Mouse (Mus musculus) liver, postnatal 0 days (tissue): ENCODE data around the gene Cit. TPM values are rescaled to one million over a fixed set of nuclear protein-coding genes. Genes with fewer than 3 reads are reported as not detected.

Experiments used
- ATAC-seq: fragments of 200-750 bp; cut with Nextera tagmentation; 2 replicates; pipeline ENCODE4 v1.8.0; 2017; ENCODE audit warnings: mild to moderate bottlenecking, moderate library complexity
- DNase-seq: peaks from one replicate; pipeline ENCODE4 v3.0.0-alpha.2; 2016
- H3K27ac ChIP-seq: fragments of 300-500 bp; sonication (generic); 2 replicates; pipeline ENCODE4 v1.5.1; 2014; ENCODE audit warnings: antibody characterized with exemption, moderate library complexity, mild to moderate bottlenecking, low read depth
- H3K27me3 ChIP-seq: fragments of 300-500 bp; sonication (generic); 2 replicates; pipeline ENCODE4 v1.6.1; 2014; ENCODE audit warnings: low read length, control low read depth, mixed read lengths; ENCODE audit not compliant: insufficient read depth
- H3K36me3 ChIP-seq: fragments of 300-500 bp; sonication (generic); replicated peaks from 2 replicates; pipeline ENCODE4 v1.6.1; 2014; ENCODE audit warnings: mild to moderate bottlenecking, control low read depth, low read length, moderate library complexity, mixed read lengths; ENCODE audit not compliant: insufficient read depth
- H3K4me1 ChIP-seq: fragments of 300-500 bp; sonication (generic); 2 replicates; pipeline ENCODE4 v1.6.1; 2014; ENCODE audit warnings: antibody characterized with exemption, mild to moderate bottlenecking, control low read depth; ENCODE audit not compliant: insufficient read depth
- H3K4me2 ChIP-seq: fragments of 300-500 bp; sonication (generic); 2 replicates; pipeline ENCODE4 v1.6.1; 2014; ENCODE audit warnings: low read depth, mild to moderate bottlenecking, low read length, moderate library complexity, mixed read lengths
- H3K4me3 ChIP-seq: fragments of 300-500 bp; sonication (generic); 2 replicates; pipeline ENCODE4 v1.5.1; 2014; ENCODE audit warnings: low read depth, low read length
- H3K9ac ChIP-seq: fragments of 300-500 bp; sonication (generic); replicated peaks from 2 replicates; pipeline ENCODE4 v1.6.1; 2014; ENCODE audit warnings: mild to moderate bottlenecking, moderate library complexity
- H3K9me3 ChIP-seq: fragments of 300-500 bp; sonication (generic); 2 replicates; pipeline ENCODE4 v1.6.1; 2016; ENCODE audit warnings: mild to moderate bottlenecking, control low read depth, low read length, mixed read lengths
- CTCF ChIP-seq: sonication (generic); IDR thresholded peaks from 2 replicates; pipeline ENCODE4 v1.5.1; 2016; ENCODE audit warnings: antibody characterized with exemption, low read depth
- EP300 ChIP-seq: IDR thresholded peaks from 2 replicates; pipeline ENCODE4 v1.6.1; 2016; ENCODE audit warnings: antibody characterized with exemption, low read depth, mild to moderate bottlenecking
- WGBS: fragments of 180-500 bp; shearing (Covaris S2); extraction: QIAGEN DNeasy Blood & Tissue Kit; methylation state at CpG from one replicate; pipeline ENCODE4 v1.1.7; 2014; ENCODE audit not compliant: insufficient replicate concordance; 5-methylcytosine and 5-hydroxymethylcytosine counted together
- polyA plus RNA-seq: library from polyadenylated mRNA; unstranded; fragments of >200 nt; fragmentation: Nextera tagmentation; extraction: Ambion mirVana; gene quantifications from 2 replicates; pipeline ENCODE4 v1.2.1, GENCODE M21; 2015

Gene Cit
- polyA plus RNA-seq, 1 experiment from 2014 or later = 11.5 TPM

DNA sequence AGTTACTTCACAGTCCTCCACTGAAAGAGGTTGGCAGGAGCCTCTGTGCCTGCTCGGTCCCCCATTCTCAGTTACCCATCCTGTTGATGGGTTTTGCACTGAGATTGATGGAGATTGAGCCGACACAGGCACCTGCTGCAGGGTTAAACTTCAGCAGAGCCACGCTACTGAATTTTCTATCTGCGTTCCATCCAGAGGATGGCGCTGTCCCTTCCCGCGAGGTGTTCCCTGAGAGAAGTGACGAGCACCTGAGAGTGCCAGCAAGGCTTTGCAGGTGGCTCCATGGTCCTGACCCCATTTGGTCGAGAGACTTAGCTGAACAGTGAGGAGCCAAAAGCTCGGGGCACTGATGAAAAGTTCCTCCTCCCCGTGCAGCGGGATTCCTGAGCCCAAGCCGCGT lies 111.0 kb downstream of the Cit start:
- no peak overlapping the region for H3K9ac ChIP-seq
- no peak for DNase-seq
- peaks cover 75% of the 10 kb centered on the region for H3K36me3 ChIP-seq
- TF ChIP-seq EP300 (no peak), CTCF (no peak)
- H3K27ac ChIP-seq = no peak overlapping the region
- no peak overlapping the region for H3K4me3 ChIP-seq
- peaks cover 3% of the 10 kb centered on the region; the same call in 1 of the 2 replicates for H3K4me1 ChIP-seq
- H3K27me3 ChIP-seq = no peaks in the 10 kb centered on the region
- WGBS = 96% methylated on average over 14 of the region's 14 CpGs
- ATAC-seq = no peak
- H3K4me2 ChIP-seq = no peak overlapping the region
- peaks cover 16% of the 10 kb centered on the region for H3K9me3 ChIP-seq

DNA sequence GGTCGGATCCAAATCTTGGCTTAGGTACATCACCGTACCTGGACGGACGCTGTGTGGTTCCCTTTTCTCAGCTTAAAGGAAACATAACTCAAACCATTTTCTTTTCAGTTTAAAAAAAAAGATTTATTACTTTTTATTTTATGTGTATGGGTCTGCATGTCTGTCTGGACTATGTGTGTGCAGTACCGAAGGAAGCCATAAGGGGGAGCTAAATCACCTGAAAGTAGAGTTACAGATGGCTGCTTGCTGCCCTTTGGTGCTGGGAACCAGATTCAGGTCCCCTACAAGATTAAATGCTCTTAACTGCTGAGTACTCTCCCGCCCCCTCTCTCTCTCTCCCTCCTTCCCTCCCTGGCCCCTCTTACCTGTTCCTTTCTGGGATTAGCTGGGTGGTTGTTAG lies 112.1 kb downstream of the Cit start:
- no peak overlapping the region for H3K4me3 ChIP-seq
- peaks cover 3% of the 10 kb centered on the region; the same call in 1 of the 2 replicates for H3K4me1 ChIP-seq
- H3K9me3 ChIP-seq = peaks cover 16% of the 10 kb centered on the region
- no peak overlapping the region for H3K27ac ChIP-seq
- DNase-seq = no peak
- no peak overlapping the region for H3K9ac ChIP-seq
- peaks cover 64% of the 10 kb centered on the region for H3K36me3 ChIP-seq
- no peak overlapping the region for H3K4me2 ChIP-seq
- no peak for ATAC-seq
- 94% methylated on average over 6 of the region's 6 CpGs for WGBS
- TF ChIP-seq CTCF = peak; percentile 45
- no peak for TF ChIP-seq EP300
- no peaks in the 10 kb centered on the region for H3K27me3 ChIP-seq

DNA sequence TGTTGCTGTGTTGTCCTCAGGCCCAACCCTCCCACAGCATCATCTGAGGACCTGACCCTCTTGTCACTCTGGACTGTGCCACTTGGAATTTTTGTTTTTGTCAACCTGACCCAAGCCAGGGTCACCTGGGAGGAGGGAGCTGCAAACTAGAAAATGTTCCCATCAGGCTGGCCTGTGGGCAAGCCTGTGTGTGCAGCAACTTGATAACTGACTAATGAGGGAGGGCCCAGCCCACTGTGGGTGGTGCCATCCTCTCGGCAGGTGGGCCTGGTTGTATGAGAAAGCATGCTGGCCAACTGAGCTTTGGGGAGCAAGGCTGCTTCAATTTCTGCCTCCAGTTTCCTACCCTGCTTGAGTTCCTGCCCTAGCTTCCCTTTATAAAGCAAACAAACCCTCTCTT lies 113.3 kb downstream of the Cit start:
- 0 out of 2 replicates have a peak overlapping the region, but pooled peaks have one; percentile 13 for H3K4me2 ChIP-seq
- peak; percentile 89 for ATAC-seq
- H3K36me3 ChIP-seq = peaks cover 57% of the 10 kb centered on the region

DNA sequence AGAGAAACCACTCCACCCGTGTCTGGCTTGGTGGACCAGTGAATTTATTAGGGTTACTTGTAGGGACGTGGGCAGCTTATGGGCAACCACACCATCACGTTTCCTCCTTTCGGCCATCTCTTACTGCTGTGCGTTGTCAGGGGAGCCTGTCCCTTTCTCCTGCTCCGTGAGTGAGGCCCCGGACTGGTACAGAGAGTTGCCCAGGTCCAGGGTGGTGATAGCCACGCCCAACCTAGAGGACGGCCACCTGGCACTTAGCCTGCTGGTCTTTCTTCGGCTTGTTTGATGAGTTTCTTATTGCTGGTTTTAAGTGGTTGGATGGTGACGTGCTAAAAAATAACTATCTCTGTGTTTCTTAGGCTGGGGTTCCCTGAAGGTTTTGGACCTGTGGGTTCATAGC lies 113.7 kb downstream of the Cit start:
- 87% methylated on average over 11 of the region's 11 CpGs for WGBS
- no peak overlapping the region; the same call in 1 of the 2 replicates for H3K27ac ChIP-seq
- H3K4me2 ChIP-seq = 0 out of 2 replicates have a peak overlapping the region, but pooled peaks have one; percentile 13
- no peak overlapping the region for H3K4me3 ChIP-seq
- H3K36me3 ChIP-seq = peaks cover 53% of the 10 kb centered on the region
- no peak for TF ChIP-seq EP300
- TF ChIP-seq CTCF = no peak
- DNase-seq (no peak), ATAC-seq (peak; percentile 53; the same call in 1 of the 2 replicates)
- peaks cover 8% of the 10 kb centered on the region; the same call in 1 of the 2 replicates for H3K9me3 ChIP-seq
- H3K4me1 ChIP-seq = peaks cover 3% of the 10 kb centered on the region; the same call in 1 of the 2 replicates
- no peak overlapping the region for H3K9ac ChIP-seq
- H3K27me3 ChIP-seq = no peaks in the 10 kb centered on the region

More for the DNA sequence above, 113.3 kb downstream of the Cit start:
- Histone ChIP-seq H3K4me1 (peaks cover 3% of the 10 kb centered on the region; the same call in 1 of the 2 replicates), H3K27me3 (no peaks in the 10 kb centered on the region), H3K9ac (no peak overlapping the region), H3K9me3 (peaks cover 12% of the 10 kb centered on the region), H3K27ac (peak overlapping the region; percentile 45; the same call in 1 of the 2 replicates), H3K4me3 (no peak overlapping the region)
- TF ChIP-seq CTCF (no peak), EP300 (peak; percentile 74; the same call in 1 of the 2 replicates)
- DNase-seq = peak; percentile 48
- WGBS = 63% methylated on average over 1 of the region's 1 CpGs

DNA sequence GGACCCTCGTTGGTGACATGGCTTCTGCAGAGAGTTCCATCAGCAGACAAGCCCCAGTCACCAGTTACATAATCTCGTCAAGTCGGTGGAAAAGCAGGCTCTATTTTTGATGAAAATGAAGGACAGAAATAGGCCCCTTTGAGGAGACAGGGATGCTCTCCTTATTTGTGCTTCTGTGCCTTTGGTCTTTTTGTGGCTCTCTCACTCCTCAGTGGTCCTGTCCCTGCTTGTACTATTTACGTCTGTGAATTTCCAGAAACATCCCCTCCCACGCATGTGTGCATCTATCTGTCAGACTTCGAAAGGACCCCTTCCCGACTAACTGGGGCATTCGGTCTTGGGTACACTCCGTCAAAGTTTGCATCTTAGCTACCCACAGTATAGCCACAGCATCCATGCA lies 116.7 kb downstream of the Cit start:
- TF ChIP-seq EP300 = no peak
- no peak for TF ChIP-seq CTCF
- Histone ChIP-seq H3K27ac (no peak overlapping the region), H3K4me1 (peaks cover 3% of the 10 kb centered on the region; the same call in 1 of the 2 replicates), H3K9me3 (peaks cover 6% of the 10 kb centered on the region; the same call in 1 of the 2 replicates), H3K4me2 (no peak overlapping the region), H3K27me3 (no peaks in the 10 kb centered on the region), H3K36me3 (peaks cover 37% of the 10 kb centered on the region), H3K4me3 (no peak overlapping the region), H3K9ac (no peak overlapping the region)
- WGBS = 94% methylated on average over 9 of the region's 9 CpGs
- ATAC-seq (no peak), DNase-seq (no peak)

DNA sequence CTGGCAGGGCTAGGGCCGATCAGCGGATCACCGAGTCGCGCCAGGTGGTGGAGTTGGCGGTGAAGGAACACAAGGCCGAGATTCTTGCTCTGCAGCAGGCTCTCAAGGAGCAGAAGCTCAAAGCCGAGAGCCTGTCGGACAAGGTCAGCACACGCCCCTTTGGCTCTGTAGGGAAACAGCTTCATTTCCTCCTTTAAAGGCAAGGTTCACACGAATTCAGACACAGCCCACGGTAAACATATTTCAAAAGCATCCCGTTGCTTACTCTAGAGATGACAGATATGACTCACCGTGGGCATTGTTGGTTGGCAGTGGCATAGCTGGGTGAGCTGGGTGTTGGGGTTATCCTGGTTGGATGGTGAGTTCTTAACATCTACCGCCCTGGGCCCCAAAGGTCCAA lies 126.2 kb downstream of the Cit start:
- no peak for DNase-seq
- 81% methylated on average over 15 of the region's 15 CpGs for WGBS
- Histone ChIP-seq H3K4me1 (no peaks in the 10 kb centered on the region), H3K9me3 (no peaks in the 10 kb centered on the region), H3K36me3 (peaks cover 73% of the 10 kb centered on the region), H3K4me3 (no peak overlapping the region), H3K4me2 (no peak overlapping the region), H3K27ac (no peak overlapping the region), H3K27me3 (no peaks in the 10 kb centered on the region), H3K9ac (no peak overlapping the region)
- TF ChIP-seq CTCF (no peak), EP300 (no peak)
- no peak for ATAC-seq
